Mouse (Mus musculus): ENCODE results near the gene Ldah.

Gene Ldah

DNA sequence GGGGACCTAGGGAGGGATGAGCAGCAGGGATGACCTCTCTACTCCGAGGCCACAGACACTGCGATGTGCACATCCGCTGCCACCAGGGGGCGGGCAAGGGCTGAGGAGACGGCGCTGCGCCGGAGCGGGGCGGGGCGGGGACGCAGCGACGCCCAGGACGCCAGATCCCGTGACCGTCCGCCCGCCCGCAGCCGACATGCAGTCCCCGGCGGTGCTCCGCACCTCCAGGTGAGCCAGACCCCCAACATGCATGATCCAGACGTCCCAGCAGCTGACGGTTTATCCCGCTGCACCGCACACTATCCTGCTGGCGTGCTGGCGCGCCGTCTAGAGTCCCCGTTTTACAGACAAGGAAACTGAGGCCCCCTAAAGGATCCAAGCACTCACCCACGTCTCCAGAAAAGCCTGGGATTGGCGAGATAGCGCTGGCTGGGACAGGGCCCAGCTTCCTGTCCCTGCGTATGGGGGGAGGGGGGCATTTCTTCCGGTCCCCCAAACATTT lies 105.4 kb downstream of the Ldah start, which contains the start of gene Hs1bp3:
TSS of gene Hs1bp3 (plus strand) at position 163 of the 502 bp plus-strand sequence.
- peak; percentile 91 for DNase-seq (ENCODE audit: low read depth, low spot score)

DNA sequence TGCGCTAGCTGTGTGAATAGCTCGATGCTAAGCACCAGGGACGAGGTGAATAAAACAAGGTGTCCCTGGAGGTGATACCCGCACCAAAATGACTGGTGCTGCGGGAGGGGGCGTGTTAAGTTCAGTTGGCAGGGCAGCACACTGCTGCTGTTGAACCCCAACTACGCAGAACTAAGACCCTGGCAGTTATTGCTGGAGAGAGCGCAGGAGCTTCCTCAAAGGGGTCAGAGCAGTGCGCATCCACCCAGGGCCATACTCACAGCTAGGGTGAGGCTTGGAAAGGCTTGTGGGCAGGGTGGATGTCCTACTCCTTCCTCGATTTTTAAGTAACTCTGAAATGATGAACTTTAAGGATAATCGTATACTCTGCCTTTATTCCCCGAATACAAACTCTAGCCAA lies 105.9 kb downstream of the Ldah start:
- no peak for DNase-seq (ENCODE audit: low read depth, low spot score)

DNA sequence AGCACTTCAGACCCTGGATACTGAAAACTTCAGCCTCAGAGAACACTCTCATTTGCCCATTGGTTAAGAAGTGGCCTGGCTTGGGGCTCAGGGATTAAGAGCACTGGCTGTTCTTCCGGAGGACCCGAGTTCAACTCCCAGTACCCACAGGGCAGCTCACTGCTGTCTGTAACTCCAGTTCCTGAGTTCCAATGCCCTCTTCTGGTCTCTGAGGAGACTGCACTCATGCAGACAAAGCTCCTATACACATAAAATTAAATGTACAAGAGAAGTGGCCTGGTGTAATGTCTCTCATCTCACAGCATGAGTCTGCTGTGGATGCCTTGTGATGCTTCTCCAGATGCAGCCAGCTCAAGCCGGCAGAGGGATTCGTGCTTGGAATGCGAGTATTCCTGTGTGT lies 108.6 kb downstream of the Ldah start:
- DNase-seq (ENCODE audit: low read depth, low spot score), result peak; percentile 29

DNA sequence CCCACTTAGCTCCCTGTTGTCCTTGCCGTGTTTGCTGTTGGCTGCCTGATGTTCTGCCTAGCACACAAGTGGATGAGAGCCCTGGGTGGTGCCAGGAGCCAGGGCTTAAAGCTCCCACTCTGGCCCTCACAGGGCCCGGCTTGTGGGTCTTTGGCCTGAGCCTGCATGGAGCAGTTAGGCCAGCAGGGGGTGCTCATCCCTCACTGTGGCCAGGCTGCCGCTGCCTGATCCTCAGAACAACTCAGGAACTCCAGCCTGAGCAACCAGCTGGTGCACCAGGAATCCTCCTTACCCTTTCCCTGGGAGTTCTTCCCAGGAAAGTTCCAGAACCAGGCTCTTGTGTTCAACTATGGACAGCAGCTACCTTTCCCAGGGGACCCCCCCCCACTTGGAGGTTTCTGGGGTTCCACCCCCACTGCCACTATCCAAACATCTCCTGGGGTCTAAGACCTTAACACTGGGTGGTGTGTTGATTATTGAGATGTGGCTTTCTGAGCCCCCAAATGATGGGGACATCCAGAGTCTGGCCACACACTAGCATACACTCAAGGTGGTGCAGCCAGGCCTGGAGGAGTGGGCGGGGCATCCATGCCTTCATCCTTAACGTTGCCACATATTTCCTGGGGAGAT lies 112.3 kb downstream of the Ldah start:
- DNase-seq (ENCODE audit: low read depth, low spot score), result peak; percentile 89

DNA sequence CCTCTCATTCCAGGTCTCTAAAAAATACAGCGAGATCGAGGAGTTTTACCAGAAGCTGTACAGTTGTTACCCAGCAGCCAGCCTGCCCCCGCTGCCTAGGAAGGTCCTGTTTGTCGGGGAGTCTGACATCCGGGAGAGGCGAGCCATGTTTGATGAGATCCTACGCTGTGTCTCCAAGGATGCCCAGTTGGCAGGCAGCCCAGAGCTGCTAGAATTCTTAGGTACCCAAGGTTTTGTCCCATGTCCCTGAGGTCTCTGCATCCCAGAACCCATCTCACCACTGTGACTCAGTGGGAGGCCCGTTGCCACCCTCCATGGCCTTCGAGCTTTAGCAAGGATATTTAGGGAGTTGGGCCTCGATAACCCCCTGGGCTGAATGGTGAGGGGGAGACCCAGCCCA lies 113.6 kb downstream of the Ldah start:
- peak; percentile 36 for DNase-seq (ENCODE audit: low read depth, low spot score)

DNA sequence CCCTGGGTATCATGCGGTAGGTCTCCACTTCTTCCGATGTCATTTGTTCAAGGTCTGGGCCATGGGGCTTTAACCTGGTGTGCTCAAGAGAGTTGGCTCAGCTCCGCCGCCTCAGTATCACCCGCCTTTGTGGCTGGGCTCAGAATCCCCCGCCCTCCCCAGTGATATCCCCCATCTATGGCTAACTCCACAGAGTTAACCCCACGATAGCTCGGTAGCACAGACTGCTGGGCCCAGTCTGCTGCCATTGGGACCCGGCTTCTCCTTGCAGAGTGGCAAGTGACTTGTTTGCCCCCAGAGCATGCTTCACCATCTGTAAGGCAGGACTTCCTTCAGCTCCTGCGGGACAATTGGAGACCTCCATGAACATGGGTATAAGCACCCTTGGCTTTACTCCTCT lies 116.2 kb downstream of the Ldah start:
- no peak for DNase-seq (ENCODE audit: low read depth, low spot score)

DNA sequence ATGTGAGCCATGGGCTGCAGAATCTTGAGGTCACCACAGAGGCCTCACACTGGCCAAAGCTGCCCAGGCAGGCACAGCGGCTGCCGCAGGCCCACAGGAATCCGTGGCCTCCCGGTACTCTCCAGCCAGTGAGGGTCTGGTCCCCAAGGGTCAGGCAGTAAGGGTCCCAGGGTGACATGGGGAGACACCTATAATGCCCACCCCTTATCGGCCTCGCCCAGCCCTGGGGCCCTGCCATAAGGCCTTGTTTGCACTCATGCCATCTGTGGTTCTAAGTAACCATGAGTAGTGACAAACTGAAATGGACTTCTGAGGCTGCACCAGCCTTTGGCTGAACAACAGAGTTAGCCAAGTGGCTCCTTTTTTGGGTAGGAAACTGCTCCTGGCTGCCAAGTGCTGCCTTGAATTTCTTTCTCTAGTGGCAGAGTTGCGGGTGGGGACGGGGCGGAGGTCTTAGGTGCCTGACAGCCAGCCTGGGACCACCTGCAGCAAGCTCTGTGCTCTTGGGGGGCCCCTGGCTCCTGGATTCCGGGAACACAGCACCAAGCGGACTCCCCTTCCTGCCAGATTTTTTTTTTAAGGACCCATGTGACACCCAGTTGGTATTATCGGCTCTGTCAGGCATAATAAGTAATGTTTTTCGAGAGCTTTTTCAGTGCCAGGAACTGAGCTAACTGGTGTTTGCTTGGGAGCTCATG lies 117.5 kb downstream of the Ldah start:
- DNase-seq (ENCODE audit: low read depth, low spot score), result no peak

DNA sequence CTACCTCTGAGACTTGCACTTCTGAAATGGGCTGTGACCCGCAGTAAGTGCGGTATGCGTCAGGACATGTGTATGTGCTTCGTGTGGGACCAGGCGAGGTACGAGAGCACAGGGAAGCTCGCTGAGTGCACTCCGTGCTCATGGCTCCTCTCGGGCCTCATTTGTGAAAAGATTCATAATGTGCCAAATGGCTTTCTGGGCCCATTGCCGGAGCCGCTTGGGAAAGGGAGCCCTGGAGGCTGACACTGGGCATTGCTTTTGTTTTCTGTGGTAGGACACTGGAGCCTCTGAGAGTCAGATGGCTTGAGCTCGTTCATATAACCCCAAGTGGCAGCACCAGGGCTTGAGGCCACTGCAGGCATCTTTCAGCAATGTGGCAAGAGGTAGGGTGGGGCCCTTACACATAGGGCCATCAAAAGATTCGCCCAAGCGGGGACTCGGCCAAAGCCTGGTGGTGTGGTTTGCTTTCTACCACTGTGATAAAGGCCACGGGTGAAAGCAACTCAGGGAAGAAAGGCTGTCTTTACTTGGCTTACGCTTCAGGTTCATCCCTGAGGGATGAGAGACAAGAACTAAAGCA lies 118.1 kb downstream of the Ldah start:
- peak; percentile 92 for DNase-seq (ENCODE audit: low read depth, low spot score)

DNA sequence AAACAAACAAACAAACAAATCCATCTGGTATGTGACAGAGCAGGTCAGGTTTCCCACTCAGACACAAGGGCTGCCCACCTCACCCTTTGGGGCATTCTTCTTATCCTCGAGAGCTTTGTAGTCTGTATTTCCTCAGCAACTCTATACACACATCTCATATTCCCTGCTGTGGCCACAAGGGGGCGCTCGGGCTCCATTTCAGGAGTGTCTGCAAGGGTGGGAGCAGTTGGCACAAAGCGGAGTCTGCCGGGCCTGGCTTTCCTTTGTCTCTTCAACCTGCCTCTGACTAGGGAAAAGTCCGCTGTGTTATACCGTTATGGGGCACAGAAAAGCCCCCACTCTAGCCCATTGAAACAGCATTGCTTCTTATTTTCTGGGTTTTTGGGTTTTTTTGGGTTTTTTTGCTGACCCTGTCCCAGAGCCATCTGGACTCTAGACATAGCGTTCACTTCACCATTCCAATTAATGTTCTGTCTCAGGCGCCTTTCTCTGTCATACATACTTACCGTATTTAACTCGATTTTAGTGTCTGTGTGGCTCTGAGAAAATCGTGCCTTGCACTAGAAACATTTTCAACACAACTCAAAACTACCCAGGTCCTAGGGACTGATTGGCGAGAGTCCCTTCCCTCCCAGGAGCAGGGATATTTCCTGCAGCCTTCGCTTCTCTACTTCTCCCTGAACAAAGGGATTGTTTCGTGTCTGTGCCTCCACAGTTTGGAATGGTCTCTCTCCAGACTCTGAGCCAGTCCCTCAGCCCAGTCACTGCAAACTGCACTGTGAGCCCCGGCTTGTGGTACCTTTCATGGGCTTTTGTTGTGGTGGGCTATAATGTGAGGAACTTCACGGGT lies 119.1 kb downstream of the Ldah start:
- DNase-seq (ENCODE audit: low read depth, low spot score), result peak; percentile 95

DNA sequence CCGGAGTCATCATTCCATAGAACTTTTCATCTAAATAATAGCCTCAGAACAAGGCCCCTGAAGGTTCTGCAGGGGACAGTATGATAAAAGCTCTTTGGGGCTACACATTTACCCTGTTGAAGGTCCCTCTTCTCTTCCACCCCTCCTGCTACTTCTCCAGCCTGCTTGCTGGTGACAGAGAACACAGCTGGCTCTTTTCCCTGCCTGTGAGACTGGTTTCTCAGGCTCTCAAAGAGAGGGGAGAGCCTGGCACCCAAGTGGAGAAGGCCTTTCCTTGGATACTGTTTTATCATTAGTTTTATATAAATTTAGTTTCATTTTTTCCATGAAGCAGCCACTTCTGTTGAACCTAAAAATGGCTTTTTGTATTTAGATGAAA lies 119.8 kb downstream of the Ldah start:
- DNase-seq (ENCODE audit: low read depth, low spot score), result peak; percentile 66

DNA sequence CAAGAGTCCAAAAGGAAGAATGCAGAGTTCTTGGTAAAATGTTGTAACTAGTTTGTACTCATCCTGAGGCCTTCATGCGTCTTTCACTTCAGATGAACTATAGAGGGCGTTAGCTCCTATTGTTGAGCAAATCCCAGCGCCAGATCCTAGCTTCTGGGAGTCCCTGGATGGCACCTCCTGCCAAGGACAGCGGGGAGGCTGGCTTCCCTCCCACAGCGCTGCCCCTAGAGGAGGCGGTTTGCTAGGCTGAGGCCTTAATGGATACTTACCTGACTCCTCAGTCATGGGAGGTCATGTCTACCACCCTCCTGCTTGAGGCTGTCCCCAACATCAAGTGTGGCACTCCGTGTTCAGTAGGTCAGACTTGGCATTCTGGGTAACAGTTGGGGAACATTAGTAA lies 121.3 kb downstream of the Ldah start:
- no peak for DNase-seq (ENCODE audit: low read depth, low spot score)

DNA sequence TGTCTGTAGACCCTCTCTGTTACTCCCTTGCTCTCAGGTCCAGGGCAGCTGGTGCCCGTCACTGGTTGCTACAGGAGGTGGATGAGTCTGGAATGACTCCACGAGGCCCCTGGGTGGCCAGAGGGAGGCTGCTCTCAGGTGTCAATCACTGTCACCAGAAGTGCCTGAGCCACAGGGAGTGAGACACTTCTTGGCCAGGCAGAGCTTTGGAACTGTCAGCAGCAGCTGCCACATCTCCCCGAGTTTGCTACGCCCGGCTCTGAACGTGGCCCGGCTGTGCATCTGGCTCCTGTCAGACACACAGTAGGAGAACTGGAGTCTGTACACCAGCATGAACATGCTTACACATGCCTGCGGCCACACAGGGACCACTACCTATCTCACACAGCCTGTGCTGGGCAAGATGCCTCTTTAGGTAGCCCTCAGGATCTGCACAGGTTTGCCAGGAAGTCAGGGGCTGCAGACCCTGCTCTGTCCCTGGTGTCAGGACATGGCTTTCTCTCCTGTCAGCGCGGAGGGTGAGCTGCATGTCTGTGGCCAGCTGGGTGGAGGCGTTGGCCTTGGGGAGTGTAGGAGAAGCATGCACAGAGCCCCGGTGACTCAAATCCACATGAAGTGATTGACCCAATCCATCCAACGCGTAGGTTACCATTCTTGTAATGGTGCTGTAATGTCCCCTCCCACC lies 123.7 kb downstream of the Ldah start:
- DNase-seq (ENCODE audit: low read depth, low spot score), result peak; percentile 63

DNA sequence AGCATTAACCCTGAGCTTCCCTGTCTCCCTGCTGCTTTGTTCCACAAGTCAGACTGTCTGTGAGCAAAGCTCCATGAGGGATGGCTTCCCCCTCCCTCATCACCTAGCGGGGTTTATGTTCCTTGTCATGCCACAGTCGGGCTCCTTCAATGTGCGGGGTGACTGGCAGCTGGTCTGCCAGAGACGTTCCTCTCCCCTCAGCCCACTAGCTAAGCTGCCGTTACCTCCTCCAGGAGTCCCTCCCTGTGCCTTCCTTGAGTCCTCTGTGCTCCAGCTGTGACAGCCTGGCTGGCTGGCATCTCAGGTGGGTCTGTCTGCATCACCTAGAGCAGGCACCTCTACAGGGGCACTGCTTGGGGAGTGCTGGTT lies 124.3 kb downstream of the Ldah start:
- DNase-seq (ENCODE audit: low read depth, low spot score), result no peak

DNA sequence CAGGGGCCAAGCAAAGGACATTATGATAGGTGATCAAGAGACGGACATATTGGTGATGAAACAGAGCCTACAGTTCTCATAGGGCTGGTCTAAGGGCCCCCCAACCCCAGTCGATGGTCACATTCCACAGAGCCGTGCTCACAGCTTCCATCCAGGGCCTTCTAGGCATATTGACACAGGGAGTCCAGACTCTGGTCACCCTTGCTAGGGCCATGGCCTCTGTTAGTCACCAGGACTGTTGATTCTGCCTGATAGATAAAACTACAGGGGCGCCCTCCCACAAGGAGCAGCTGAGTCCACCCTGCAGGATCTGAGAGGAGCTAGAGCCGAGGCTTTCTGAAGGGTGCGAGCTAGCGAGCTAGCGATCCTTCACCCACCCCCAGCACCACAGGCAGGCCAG lies 125.7 kb downstream of the Ldah start:
- DNase-seq (ENCODE audit: low read depth, low spot score), result no peak

DNA sequence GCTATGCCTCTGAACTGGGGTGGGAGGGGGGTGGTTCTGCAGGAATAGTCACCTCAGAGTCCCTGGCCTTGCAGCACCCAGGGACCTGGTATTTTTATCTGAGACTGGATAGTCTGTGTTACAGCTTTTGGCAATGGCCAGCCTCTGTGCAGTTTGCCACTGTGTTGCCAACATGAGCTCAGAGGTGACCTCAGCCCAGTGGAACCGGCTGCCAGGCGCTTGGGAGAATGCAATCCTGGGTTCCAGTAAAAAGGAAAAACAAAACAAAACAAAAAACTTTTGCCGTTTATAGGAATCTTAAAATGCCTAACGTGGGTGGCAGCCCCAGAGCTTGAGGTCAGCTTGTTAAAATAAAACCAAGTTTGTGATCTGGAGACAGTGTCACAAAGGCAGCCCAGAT lies 126.4 kb downstream of the Ldah start:
- DNase-seq (ENCODE audit: low read depth, low spot score), result peak; percentile 83

Measured in brain, adult 2 months (tissue).